12 mouse cellular contexts compared by ENCODE assay signal in the genomic region with DNA sequence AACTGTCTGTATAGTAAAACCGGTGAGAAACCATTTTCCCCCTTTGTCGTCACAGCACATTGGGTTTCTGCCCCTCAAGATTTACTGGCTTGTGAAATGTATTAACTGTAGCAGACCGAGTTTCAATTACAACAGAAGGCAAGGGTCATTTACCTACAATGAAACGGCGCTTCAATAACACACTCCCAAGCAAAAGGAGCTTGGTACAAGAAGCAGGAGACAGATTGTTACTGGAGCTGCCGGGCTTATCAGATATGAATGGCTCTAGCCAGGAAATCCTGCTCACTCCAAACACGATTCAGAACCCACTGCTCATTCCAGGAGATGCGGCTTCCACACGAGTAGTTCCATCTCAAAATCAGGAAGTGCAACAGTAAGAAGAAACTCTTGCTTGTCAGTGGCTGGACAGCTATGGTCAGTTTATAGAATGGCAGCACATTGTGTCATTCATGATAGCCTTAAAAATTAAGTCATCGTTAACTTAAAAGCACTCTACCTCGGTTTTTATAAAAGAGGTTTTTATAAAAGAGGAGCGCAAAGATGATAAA. TPM values are rescaled to one million over a fixed set of nuclear protein-coding genes. Genes with fewer than 3 reads are reported as not detected.
A peak's percentile ranks its signal among the peaks of the same experiment; 100 is the strongest.
DNase-seq lines count a peak whose midpoint lies in the region; ATAC-seq and TF ChIP-seq lines count a peak whose summit lies in the region.
"Had no signal": no experiment of that assay in that cellular context is flagged by ENCODE, and none has a peak within 500 bp of the region (broad histone marks: within the 10 kb centered on the region; RNA-seq: fewer than 3 reads in every experiment).

No protein-coding gene starts in this region.

- no peak overlapping the region for H3K4me3 ChIP-seq in heart, embryonic 13.5 days
- H3K4me3 ChIP-seq in midbrain, embryonic 10.5 days = no peak overlapping the region
- H3K4me3 ChIP-seq in midbrain, embryonic 13.5 days (replicated peaks) = no peak overlapping the region
- no peak overlapping the region for H3K4me3 ChIP-seq in kidney, postnatal 0 days (replicated peaks; ENCODE audit: low read depth, low read length)
- H3K4me3 ChIP-seq in small intestine, adult 2 months (ENCODE audit: low read depth, low read length) = no peak overlapping the region

- no peak overlapping the region for H3K9ac ChIP-seq in heart, embryonic 13.5 days
- no peak overlapping the region for H3K9ac ChIP-seq in midbrain, embryonic 13.5 days (replicated peaks)
- no peak overlapping the region for H3K9ac ChIP-seq in kidney, postnatal 0 days (ENCODE audit: low read depth, low read length)

- no peak for DNase-seq in heart, adult 9 months (ENCODE audit: low spot score in 2 of 2)
- no peak for DNase-seq in midbrain, embryonic 10.5 days (ENCODE audit: low spot score)
- DNase-seq in kidney, postnatal 0 days (ENCODE audit: low spot score) = peak; percentile 79
- no peak for DNase-seq in Muller cell, postnatal 12 days (ENCODE audit: inconsistent ontology term)
- DNase-seq: lung, adult 18-20 months; right cerebral cortex, postnatal 4 days had no signal

- no peaks in the 10 kb centered on the region for H3K9me3 ChIP-seq in heart, embryonic 13.5 days
- H3K9me3 ChIP-seq in midbrain, embryonic 10.5 days (replicated peaks) = no peaks in the 10 kb centered on the region
- no peaks in the 10 kb centered on the region for H3K9me3 ChIP-seq in midbrain, embryonic 13.5 days
- no peaks in the 10 kb centered on the region for H3K9me3 ChIP-seq in kidney, postnatal 0 days (replicated peaks; ENCODE audit: low read length)

- no peak for ATAC-seq in heart, embryonic 13.5 days (ENCODE audit: extremely low read depth, insufficient number of reproducible peaks, low FRiP score, low TSS enrichment)
- no peak for ATAC-seq in midbrain, embryonic 13.5 days
- no peak for ATAC-seq in kidney, postnatal 0 days (replicated peaks; ENCODE audit: low FRiP score, low read depth)
- no peak for ATAC-seq in megakaryocyte-erythroid progenitor cell, adult 5-6 weeks (replicated peaks; ENCODE audit: low FRiP score, low TSS enrichment, poor library complexity, severe bottlenecking)
- ATAC-seq: inflammation-experienced regulatory T-cells, adult 6 months; midbrain, embryonic 16.5 days had no signal

- H3K36me3 ChIP-seq in heart, embryonic 13.5 days = no peaks in the 10 kb centered on the region
- H3K36me3 ChIP-seq in midbrain, embryonic 10.5 days = no peaks in the 10 kb centered on the region
- H3K36me3 ChIP-seq in midbrain, embryonic 13.5 days = no peaks in the 10 kb centered on the region
- H3K36me3 ChIP-seq in kidney, postnatal 0 days (ENCODE audit: insufficient read depth, low read length) = no peaks in the 10 kb centered on the region
- no peaks in the 10 kb centered on the region for H3K36me3 ChIP-seq in small intestine, adult 2 months (ENCODE audit: control insufficient read depth, insufficient read depth, low read length)

- H3K4me2 ChIP-seq in heart, embryonic 13.5 days = peak overlapping the region; percentile 13
- H3K4me2 ChIP-seq in midbrain, embryonic 13.5 days (replicated peaks) = no peak overlapping the region
- peak overlapping the region; percentile 9 for H3K4me2 ChIP-seq in kidney, postnatal 0 days (ENCODE audit: low read length)

- WGBS in heart, embryonic 13.5 days = 40% methylated on average over 12 of the region's 12 CpGs
- WGBS in midbrain, embryonic 10.5 days = 70% methylated on average over 12 of the region's 12 CpGs
- 49% methylated on average over 12 of the region's 12 CpGs for WGBS in midbrain, embryonic 13.5 days
- WGBS in kidney, postnatal 0 days = 15% methylated on average over 12 of the region's 12 CpGs
- 19% methylated on average over 12 of the region's 12 CpGs for WGBS in small intestine, adult 2 months

- no peaks in the 10 kb centered on the region for H3K27me3 ChIP-seq in heart, embryonic 13.5 days (replicated peaks)
- H3K27me3 ChIP-seq in midbrain, embryonic 10.5 days (ENCODE audit: low read depth, poor library complexity, severe bottlenecking) = no peaks in the 10 kb centered on the region
- no peaks in the 10 kb centered on the region for H3K27me3 ChIP-seq in midbrain, embryonic 13.5 days
- H3K27me3 ChIP-seq in kidney, postnatal 0 days (ENCODE audit: insufficient read depth, low read length) = no peaks in the 10 kb centered on the region
- no peaks in the 10 kb centered on the region for H3K27me3 ChIP-seq in small intestine, adult 2 months (ENCODE audit: control insufficient read depth, insufficient read depth, low read length)

- H3K4me1 ChIP-seq in heart, embryonic 13.5 days = peaks cover 6% of the 10 kb centered on the region; the same call in 1 of the 2 replicates
- H3K4me1 ChIP-seq in midbrain, embryonic 10.5 days = peaks cover 44% of the 10 kb centered on the region
- H3K4me1 ChIP-seq in midbrain, embryonic 13.5 days (replicated peaks) = peaks cover 29% of the 10 kb centered on the region
- no peaks in the 10 kb centered on the region for H3K4me1 ChIP-seq in kidney, postnatal 0 days (replicated peaks; ENCODE audit: insufficient read depth, low read length)
- H3K4me1 ChIP-seq in small intestine, adult 2 months (ENCODE audit: control insufficient read depth, insufficient read depth, insufficient read length, low read length) = peaks cover 8% of the 10 kb centered on the region

- no peak for TF ChIP-seq CTCF in kidney, postnatal 0 days (IDR thresholded peaks at IDR 0.05; ENCODE audit: low read depth)
- TF ChIP-seq CTCF in small intestine, adult 2 months (IDR thresholded peaks at IDR 0.05; ENCODE audit: extremely low read depth, insufficient read length, insufficient replicate concordance, low read depth, low read length) = no peak

- TF ChIP-seq POLR2A in small intestine, adult 2 months (IDR thresholded peaks at IDR 0.05; ENCODE audit: low read depth, low read length) = no peak

- no peak overlapping the region for H3K27ac ChIP-seq in heart, embryonic 13.5 days (replicated peaks)
- H3K27ac ChIP-seq in midbrain, embryonic 10.5 days (replicated peaks) = peak overlapping the region; percentile 65
- no peak overlapping the region for H3K27ac ChIP-seq in midbrain, embryonic 13.5 days
- H3K27ac ChIP-seq in kidney, postnatal 0 days = peak overlapping the region; percentile 28; the same call in 1 of the 2 replicates
- H3K27ac ChIP-seq in small intestine, adult 2 months (ENCODE audit: insufficient read depth, low read depth, low read length) = peak overlapping the region; percentile 1; the same call in 1 of the 2 replicates

RNA-seq across cellular contexts. Expression of a gene that starts 28.5 kb away (rescaled TPM):
- 32.2 and 34.9 TPM in 2 replicates for polyA plus RNA-seq in heart, embryonic 13.5 days (2015; fragmentation: Nextera tagmentation; extraction: Ambion mirVana)
- 73.2 and 74.9 TPM in 2 replicates for polyA plus RNA-seq in midbrain, embryonic 10.5 days (2016; fragmentation: Nextera tagmentation; extraction: Ambion mirVana)
- polyA plus RNA-seq in midbrain, embryonic 13.5 days (2015; fragmentation: Nextera tagmentation; extraction: Ambion mirVana) = 57.0 and 59.0 TPM in 2 replicates
- polyA plus RNA-seq in kidney, postnatal 0 days (2015; fragmentation: Nextera tagmentation; extraction: Ambion mirVana) = 41.5 and 42.1 TPM in 2 replicates
- 3.9 and 5.4 TPM in 2 replicates for polyA plus RNA-seq in small intestine, adult 2 months (2012; rRNA removed)
- total RNA-seq in megakaryocyte-erythroid progenitor cell, adult 5-6 weeks (2014; fragmentation: Nextera tagmentation) = 123 and 125 TPM in 2 replicates
- 147 and 161 TPM in 2 replicates for total RNA-seq in megakaryocyte-erythroid progenitor cell, adult 5-6 weeks (2017)

RNA-seq across cellular contexts. Expression of a gene that starts 59.6 kb away (rescaled TPM):
- 49.5 and 55.8 TPM in 2 replicates for polyA plus RNA-seq in heart, embryonic 13.5 days (2015; fragmentation: Nextera tagmentation; extraction: Ambion mirVana)
- polyA plus RNA-seq in midbrain, embryonic 10.5 days (2016; fragmentation: Nextera tagmentation; extraction: Ambion mirVana) = 74.3 and 79.0 TPM in 2 replicates
- polyA plus RNA-seq in midbrain, embryonic 13.5 days (2015; fragmentation: Nextera tagmentation; extraction: Ambion mirVana) = 56.6 and 58.5 TPM in 2 replicates
- 46.4 and 50.3 TPM in 2 replicates for polyA plus RNA-seq in kidney, postnatal 0 days (2015; fragmentation: Nextera tagmentation; extraction: Ambion mirVana)
- polyA plus RNA-seq in small intestine, adult 2 months (2012; rRNA removed) = 15.3 and 25.4 TPM in 2 replicates
- total RNA-seq in megakaryocyte-erythroid progenitor cell, adult 5-6 weeks (2014; fragmentation: Nextera tagmentation) = 136 and 143 TPM in 2 replicates
- 79.1 and 80.2 TPM in 2 replicates for total RNA-seq in megakaryocyte-erythroid progenitor cell, adult 5-6 weeks (2017)

Comparison
In these comparisons a context has a peak if more than half of its experiments do, and no peak if none do; other contexts are left out.
1. H3K27ac ChIP-seq: peak in midbrain, embryonic 10.5 days (single experiment), kidney, postnatal 0 days (single experiment) and small intestine, adult 2 months (single experiment); none in heart, embryonic 13.5 days (single experiment) and midbrain, embryonic 13.5 days (single experiment).